Mouse (Mus musculus): ENCODE results near the gene Pafah1b3. TPM values are rescaled to one million over a fixed set of nuclear protein-coding genes. Genes with fewer than 3 reads are reported as not detected.
"Not testable (repeated sequence)": the region's sequence is repeated elsewhere in the genome, so short reads cannot be mapped to it uniquely, and the experiment has no call there.

Gene Pafah1b3
- 175 and 183 TPM in 2 replicates for polyA plus RNA-seq (2014; fragmentation: Nextera tagmentation; extraction: Ambion mirVana)

DNA sequence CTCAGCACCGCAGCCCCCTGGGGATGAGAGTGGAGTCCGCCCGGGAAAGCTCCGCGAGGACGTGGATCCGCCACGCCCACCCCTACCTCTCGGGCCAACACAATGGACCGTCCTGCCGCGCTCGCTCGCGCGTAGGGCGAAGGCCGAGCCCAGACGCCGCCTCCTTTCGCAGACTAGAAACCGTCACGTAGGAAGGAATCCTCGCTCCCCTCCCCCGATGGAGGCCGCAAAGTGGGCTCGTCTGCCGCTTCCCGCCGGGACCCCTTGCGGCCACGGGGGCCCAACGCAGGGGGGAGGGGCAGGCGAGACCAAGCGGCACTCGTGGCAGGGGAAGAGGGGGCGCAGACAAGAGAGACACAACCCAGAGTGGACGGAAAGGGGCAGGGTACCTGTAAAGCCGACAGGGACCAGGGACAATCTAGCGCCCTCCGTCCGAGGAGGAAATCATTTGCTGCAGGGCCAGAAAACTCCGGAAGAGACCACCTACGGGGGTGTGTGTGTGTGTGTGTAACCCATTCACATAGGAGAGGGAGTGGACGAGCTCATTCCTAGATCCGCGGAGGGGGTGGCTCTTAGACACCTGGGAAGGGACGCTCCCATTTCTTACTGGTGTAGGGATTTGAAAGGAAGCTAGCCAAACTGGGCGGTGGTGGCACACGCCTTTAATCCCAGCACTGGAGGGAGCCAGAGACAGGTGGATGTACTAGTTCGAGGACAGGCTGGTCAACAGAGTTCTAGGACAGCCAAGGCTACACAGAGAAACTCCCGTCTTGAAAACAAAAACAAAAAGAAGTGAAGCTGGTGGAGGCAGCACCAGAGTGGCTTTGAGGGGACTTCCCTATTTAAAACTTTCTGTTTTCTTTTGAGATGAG, at the start of gene Pafah1b3:
Gene Pafah1b3 (minus strand): TSS at position 533 of the 872 bp plus-strand sequence.
- peaks cover 30% of the 10 kb centered on the region for H3K36me3 ChIP-seq (ENCODE audit: insufficient read depth)
- TF ChIP-seq CTCF (IDR thresholded peaks at IDR 0.05; ENCODE audit: low read depth), result peak; percentile 75
- H3K27ac ChIP-seq (ENCODE audit: low read depth), result peak within 1 kb of the TSS; percentile 97
- no peaks in the 10 kb centered on the region for H3K9me3 ChIP-seq (ENCODE audit: low read depth, low read length)
- peak; percentile 92 for ATAC-seq (ENCODE audit: insufficient read depth)
- peak within 1 kb of the TSS; percentile 84 for H3K9ac ChIP-seq
- H3K4me2 ChIP-seq, result peak within 1 kb of the TSS; percentile 79
- H3K4me3 ChIP-seq (ENCODE audit: low read depth, low read length), result peak within 1 kb of the TSS; percentile 61
- DNase-seq, result peak; percentile 94
- no peaks in the 10 kb centered on the region for H3K4me1 ChIP-seq (ENCODE audit: insufficient read depth)
- H3K27me3 ChIP-seq (ENCODE audit: insufficient read depth, low read length), result no peaks in the 10 kb centered on the region
- under 1% methylated on average over 52 of the region's 52 CpGs for WGBS

DNA sequence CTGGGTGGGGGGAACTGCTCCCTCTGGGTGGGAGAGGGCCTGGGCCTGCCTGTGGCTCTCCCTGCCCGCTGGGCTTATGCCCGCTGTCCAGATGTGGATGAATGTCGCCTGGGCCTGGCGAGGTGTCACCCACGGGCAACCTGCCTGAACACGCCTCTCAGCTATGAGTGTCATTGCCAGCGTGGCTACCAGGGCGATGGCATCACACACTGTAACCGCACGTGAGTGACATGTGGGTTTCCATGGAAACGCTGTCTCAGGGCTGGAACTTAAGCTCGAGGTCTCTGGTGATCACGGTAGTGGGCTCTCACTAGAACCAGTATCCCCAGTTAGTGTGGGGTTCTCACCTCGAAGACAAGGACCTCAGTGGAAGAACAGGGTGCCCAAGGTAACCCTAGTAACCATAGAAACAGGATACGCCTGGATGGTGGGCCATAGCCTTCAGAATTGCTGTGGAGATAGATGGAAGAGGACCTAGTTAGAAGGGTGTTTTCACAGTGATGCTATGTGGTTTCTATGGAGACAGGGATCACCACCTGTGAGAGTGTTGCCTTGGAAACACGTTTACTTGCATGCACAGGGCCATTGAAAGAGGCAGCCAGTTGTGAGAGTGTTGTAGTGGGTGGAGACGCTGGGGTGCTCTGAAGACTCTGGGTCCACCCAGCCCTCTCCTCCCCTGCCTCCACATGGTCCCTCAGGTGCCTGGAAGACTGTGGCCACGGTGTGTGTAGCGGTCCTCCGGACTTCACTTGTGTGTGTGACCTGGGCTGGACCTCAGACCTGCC, 43.4 kb upstream of the Pafah1b3 start:
- 76% methylated on average over 20 of the region's 20 CpGs for WGBS
- TF ChIP-seq CTCF (IDR thresholded peaks at IDR 0.05; ENCODE audit: low read depth), result no peak
- no peak; the same call in 1 of the 2 replicates for ATAC-seq (ENCODE audit: insufficient read depth)
- Histone ChIP-seq H3K27ac (ENCODE audit: low read depth) (no peak overlapping the region), H3K4me1 (ENCODE audit: insufficient read depth) (no peaks in the 10 kb centered on the region), H3K4me3 (ENCODE audit: low read depth, low read length) (no peak overlapping the region), H3K9me3 (ENCODE audit: low read depth, low read length) (no peaks in the 10 kb centered on the region), H3K4me2 (no peak overlapping the region), H3K9ac (no peak overlapping the region), H3K27me3 (ENCODE audit: insufficient read depth, low read length) (no peaks in the 10 kb centered on the region), H3K36me3 (ENCODE audit: insufficient read depth) (peaks cover 43% of the 10 kb centered on the region; the same call in 1 of the 2 replicates)
- DNase-seq, result no peak

DNA sequence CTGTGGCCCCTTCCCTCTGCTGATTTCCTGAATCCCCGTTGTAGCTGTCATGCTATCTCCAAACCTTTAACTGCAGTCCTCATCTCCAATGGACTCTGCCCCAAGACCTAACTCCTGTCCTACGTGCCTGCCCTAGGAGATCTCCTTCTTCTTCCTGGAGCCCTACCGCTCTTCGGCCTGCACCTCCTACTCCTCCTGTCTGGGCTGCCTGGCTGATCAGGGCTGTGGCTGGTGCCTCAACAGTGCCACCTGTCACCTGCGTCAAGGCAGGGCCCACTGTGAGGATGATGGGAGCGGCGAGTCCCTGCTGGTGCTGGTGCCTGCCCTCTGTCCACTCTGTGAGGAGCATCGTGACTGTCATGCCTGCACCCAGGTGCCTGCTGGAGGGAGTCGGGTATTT, 41.5 kb upstream of the Pafah1b3 start:
- 87% methylated on average over 9 of the region's 9 CpGs for WGBS
- TF ChIP-seq CTCF (IDR thresholded peaks at IDR 0.05; ENCODE audit: low read depth), result no peak
- H3K27ac ChIP-seq (ENCODE audit: low read depth), result no peak overlapping the region
- H3K36me3 ChIP-seq (ENCODE audit: insufficient read depth), result peaks cover 51% of the 10 kb centered on the region; the same call in 1 of the 2 replicates
- no peak for DNase-seq
- no peak overlapping the region for H3K9ac ChIP-seq
- H3K4me2 ChIP-seq, result no peak overlapping the region
- no peaks in the 10 kb centered on the region for H3K9me3 ChIP-seq (ENCODE audit: low read depth, low read length)
- no peak overlapping the region for H3K4me3 ChIP-seq (ENCODE audit: low read depth, low read length)
- H3K27me3 ChIP-seq (ENCODE audit: insufficient read depth, low read length), result no peaks in the 10 kb centered on the region
- ATAC-seq (ENCODE audit: insufficient read depth), result no peak
- no peaks in the 10 kb centered on the region for H3K4me1 ChIP-seq (ENCODE audit: insufficient read depth)

DNA sequence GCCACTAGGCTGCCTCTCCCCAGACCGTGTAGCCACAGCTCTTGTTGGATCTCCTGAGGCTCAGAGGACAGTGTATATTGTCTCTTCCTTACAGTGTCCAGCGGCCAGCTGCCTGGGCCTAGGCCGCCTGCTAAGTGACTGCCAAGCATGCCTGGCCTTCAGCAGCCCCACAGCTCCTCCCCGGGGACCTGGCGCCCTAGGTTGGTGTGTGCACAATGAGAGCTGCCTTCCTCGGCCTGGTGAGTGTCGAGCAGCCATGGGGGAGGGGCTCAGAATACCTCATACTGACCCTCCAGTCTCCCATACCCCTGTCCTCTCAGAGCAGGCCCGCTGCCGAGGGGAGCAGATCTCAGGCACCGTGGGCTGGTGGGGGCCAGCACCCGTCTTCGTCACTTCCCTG, 36.7 kb upstream of the Pafah1b3 start:
- Histone ChIP-seq H3K4me1 (ENCODE audit: insufficient read depth) (no peaks in the 10 kb centered on the region), H3K4me2 (no peak overlapping the region), H3K27ac (ENCODE audit: low read depth) (no peak overlapping the region), H3K4me3 (ENCODE audit: low read depth, low read length) (no peak overlapping the region), H3K36me3 (ENCODE audit: insufficient read depth) (peaks cover 53% of the 10 kb centered on the region), H3K9me3 (ENCODE audit: low read depth, low read length) (no peaks in the 10 kb centered on the region), H3K9ac (no peak overlapping the region), H3K27me3 (ENCODE audit: insufficient read depth, low read length) (no peaks in the 10 kb centered on the region)
- no peak for TF ChIP-seq CTCF (IDR thresholded peaks at IDR 0.05; ENCODE audit: low read depth)
- DNase-seq, result no peak
- ATAC-seq (ENCODE audit: insufficient read depth), result no peak
- 81% methylated on average over 12 of the region's 12 CpGs for WGBS

DNA sequence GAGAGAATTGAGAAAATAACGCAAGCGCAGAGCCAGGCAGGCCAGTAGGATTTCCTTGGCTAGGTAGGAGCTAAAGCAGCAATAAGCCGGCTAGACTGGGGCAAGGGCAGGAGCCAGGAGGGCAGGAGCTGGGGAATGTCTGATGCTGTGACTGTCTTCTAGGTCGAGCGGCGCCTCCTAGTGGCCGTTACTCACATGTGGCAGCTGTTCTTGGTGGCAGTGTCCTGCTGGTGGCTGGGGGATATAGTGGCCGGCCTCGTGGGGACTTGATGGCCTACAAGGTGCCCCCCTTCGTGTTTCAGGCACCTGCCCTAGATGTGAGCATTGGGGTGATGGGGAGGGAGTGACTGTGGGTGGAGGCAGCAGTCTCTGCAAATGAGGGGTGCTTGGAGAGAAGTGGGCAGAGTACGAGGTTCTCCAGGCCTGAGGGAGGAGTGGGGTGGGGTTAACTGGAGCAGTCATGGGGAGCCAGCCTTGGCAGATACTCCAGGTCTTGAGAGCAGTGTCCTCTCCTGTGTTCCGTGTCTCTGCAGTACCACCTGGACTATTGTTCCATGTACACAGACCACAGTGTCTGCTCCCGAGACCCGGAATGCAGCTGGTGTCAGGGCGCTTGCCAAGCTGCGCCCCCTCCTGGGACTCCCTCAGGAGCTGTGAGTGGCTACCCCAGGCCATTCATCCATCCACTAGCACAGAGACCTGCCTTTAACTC, 36.0 kb upstream of the Pafah1b3 start:
- no peaks in the 10 kb centered on the region for H3K9me3 ChIP-seq (ENCODE audit: low read depth, low read length)
- H3K4me2 ChIP-seq, result no peak overlapping the region
- H3K36me3 ChIP-seq (ENCODE audit: insufficient read depth), result peaks cover 53% of the 10 kb centered on the region
- TF ChIP-seq CTCF (IDR thresholded peaks at IDR 0.05; ENCODE audit: low read depth), result peak; percentile 90
- peak; percentile 87 for DNase-seq
- H3K4me1 ChIP-seq (ENCODE audit: insufficient read depth), result no peaks in the 10 kb centered on the region
- 41% methylated on average over 16 of the region's 16 CpGs for WGBS
- H3K4me3 ChIP-seq (ENCODE audit: low read depth, low read length), result no peak overlapping the region
- H3K27me3 ChIP-seq (ENCODE audit: insufficient read depth, low read length), result no peaks in the 10 kb centered on the region
- H3K27ac ChIP-seq (ENCODE audit: low read depth), result no peak overlapping the region
- peak; percentile 63 for ATAC-seq (ENCODE audit: insufficient read depth)
- H3K9ac ChIP-seq, result no peak overlapping the region

DNA sequence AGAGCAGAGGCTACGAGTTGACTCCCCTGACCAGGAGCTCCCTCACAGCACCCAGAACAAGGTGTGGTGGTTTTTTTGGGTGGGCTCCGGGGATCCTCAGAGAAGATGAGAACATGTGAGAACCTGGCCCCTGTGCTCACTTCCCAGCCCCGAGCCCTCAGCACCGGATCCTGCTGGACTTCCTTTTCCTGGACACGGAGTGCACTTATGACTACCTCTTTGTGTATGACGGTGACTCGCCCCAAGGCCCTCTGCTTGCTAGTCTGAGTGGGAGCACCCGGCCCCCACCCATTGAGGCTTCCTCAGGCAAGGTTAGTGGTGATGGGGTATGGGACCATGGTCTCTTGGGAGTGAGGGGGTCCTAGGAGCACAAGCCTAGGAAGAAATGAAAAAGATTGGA, 28.4 kb upstream of the Pafah1b3 start:
- Histone ChIP-seq H3K4me2 (no peak overlapping the region), H3K36me3 (ENCODE audit: insufficient read depth) (peaks cover 26% of the 10 kb centered on the region), H3K9me3 (ENCODE audit: low read depth, low read length) (no peaks in the 10 kb centered on the region), H3K9ac (no peak overlapping the region), H3K27me3 (ENCODE audit: insufficient read depth, low read length) (no peaks in the 10 kb centered on the region), H3K27ac (ENCODE audit: low read depth) (0 out of 2 replicates have a peak overlapping the region, but pooled peaks have one; percentile 8), H3K4me3 (ENCODE audit: low read depth, low read length) (no peak overlapping the region), H3K4me1 (ENCODE audit: insufficient read depth) (peaks cover 6% of the 10 kb centered on the region)
- DNase-seq (no peak), ATAC-seq (ENCODE audit: insufficient read depth) (no peak)
- TF ChIP-seq CTCF (IDR thresholded peaks at IDR 0.05; ENCODE audit: low read depth), result no peak
- WGBS, result 85% methylated on average over 8 of the region's 8 CpGs

DNA sequence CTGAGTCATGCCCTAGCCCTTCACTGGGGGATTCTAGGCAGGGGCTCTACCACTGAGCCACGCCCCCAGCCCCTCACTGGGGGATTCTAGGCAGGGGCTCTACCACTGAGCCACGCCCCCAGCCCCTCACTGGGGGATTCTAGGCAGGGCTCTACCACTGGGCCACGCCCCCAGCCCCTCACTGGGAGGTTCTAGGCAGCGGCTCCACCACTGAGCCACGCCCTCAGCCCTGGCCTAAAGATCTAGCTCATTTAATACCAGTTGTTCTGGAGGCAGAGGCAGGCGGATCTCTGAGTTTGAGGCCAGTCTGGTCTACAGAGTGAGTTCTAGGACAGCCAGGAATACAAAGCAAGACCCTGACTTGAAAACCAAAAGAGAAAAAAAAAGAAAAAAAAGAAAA, 27.6 kb upstream of the Pafah1b3 start:
- not testable (repeated sequence) for ATAC-seq (ENCODE audit: insufficient read depth); DNase-seq

More for the DNA sequence above, 27.6 kb upstream of the Pafah1b3 start:
- H3K4me1 ChIP-seq (ENCODE audit: insufficient read depth); H3K9ac ChIP-seq; H3K27me3 ChIP-seq (ENCODE audit: insufficient read depth, low read length); H3K9me3 ChIP-seq (ENCODE audit: low read depth, low read length); H3K27ac ChIP-seq (ENCODE audit: low read depth); H3K4me3 ChIP-seq (ENCODE audit: low read depth, low read length); H3K4me2 ChIP-seq: not testable (repeated sequence)
- WGBS, result 91% methylated on average over 5 of the region's 6 CpGs
- peaks cover 18% of the 10 kb centered on the region; the same call in 1 of the 2 replicates for H3K36me3 ChIP-seq (ENCODE audit: insufficient read depth)

Data from lung, embryonic 14.5 days (tissue).